Mouse (Mus musculus): ENCODE data around the gene Cdk19.

DNA sequence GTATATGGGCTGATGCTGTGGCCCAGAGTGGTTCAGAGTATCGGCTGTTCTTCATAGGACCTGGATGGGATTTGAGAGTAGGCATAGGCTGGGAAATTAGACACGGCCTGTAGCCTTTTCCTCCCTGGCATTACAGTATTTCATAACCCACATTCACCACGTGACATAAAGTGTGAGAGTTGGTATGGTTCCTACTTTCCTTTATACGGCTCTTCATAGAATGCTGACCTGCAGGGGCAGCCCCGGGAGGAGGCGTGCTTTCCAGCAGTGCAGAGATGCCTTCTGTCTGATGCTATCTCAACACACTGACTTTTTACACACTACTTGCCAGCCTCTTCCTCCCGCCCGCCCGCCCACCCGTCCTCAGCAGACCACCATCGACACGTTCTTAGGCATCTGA, 96.0 kb downstream of the Cdk19 start:
- TF ChIP-seq CTCF (IDR thresholded peaks at IDR 0.05; ENCODE audit: extremely low read depth, insufficient read depth, low read length), result no peak
- TF ChIP-seq POLR2A (IDR thresholded peaks at IDR 0.05; ENCODE audit: extremely low read depth, insufficient read depth, low read length), result no peak
